Mouse (Mus musculus) MEL (cell line): ENCODE data around the gene Ptges3l. TPM values are rescaled to one million over a fixed set of nuclear protein-coding genes. Genes with fewer than 3 reads are reported as not detected.
A peak's percentile ranks its signal among the peaks of the same experiment; 100 is the strongest.

Experiments
- DNase-seq: peaks from one replicate; pipeline ENCODE4 v3.0.0; 2011; ENCODE audit warnings: low read depth, low spot score
- H3K27ac ChIP-seq: 2 replicates; pipeline ENCODE4 v1.5.1; 2012; ENCODE audit warnings: low read depth, mild to moderate bottlenecking, control low read depth, low read length, moderate library complexity; ENCODE audit not compliant: control insufficient read depth
- H3K27me3 ChIP-seq, 2 experiments: fragments of 150-350 bp in 1 of 2; sonication (generic) in 1 of 2; 2 replicates each; pipeline ENCODE4 v1.6.1; 2012; ENCODE audit warnings: low read length in 2 of 2, mild to moderate bottlenecking in 2 of 2, improper control_type of control experiment in 1 of 2, moderate library complexity in 1 of 2; ENCODE audit not compliant: insufficient read depth in 2 of 2, control insufficient read depth in 1 of 2
- H3K36me3 ChIP-seq, 2 experiments: 2 replicates each; pipeline ENCODE4 v1.6.1; 2012 to 2014; ENCODE audit warnings: low read length in 2 of 2, improper control_type of control experiment in 1 of 2, inconsistent platforms in 1 of 2, mild to moderate bottlenecking in 1 of 2; ENCODE audit not compliant: insufficient read depth in 2 of 2, control insufficient read depth in 1 of 2
- H3K4me1 ChIP-seq, 2 experiments: fragments of 150-350 bp in 1 of 2; sonication (generic) in 1 of 2; 2 replicates each; pipeline ENCODE4 v1.6.1; 2012; ENCODE audit warnings: low read length in 2 of 2, improper control_type of control experiment in 1 of 2, mild to moderate bottlenecking in 1 of 2; ENCODE audit not compliant: insufficient read depth in 2 of 2, control insufficient read depth in 1 of 2
- H3K4me3 ChIP-seq, 2 experiments: fragments of 150-350 bp in 1 of 2; sonication (generic) in 1 of 2; 2 replicates each; pipeline ENCODE4 v1.5.1; 2012; ENCODE audit warnings: low read depth in 2 of 2, low read length in 2 of 2, mild to moderate bottlenecking in 2 of 2, moderate library complexity in 2 of 2, control low read depth in 1 of 2, improper control_type of control experiment in 1 of 2; ENCODE audit not compliant: control insufficient read depth in 1 of 2, insufficient read depth in 1 of 2
- H3K79me2 ChIP-seq: 2 replicates; pipeline ENCODE4 v1.6.1; 2012; ENCODE audit warnings: mild to moderate bottlenecking, low read length, moderate library complexity; ENCODE audit not compliant: control insufficient read depth, poor library complexity, insufficient read depth
- H3K9ac ChIP-seq: 2 replicates; pipeline ENCODE4 v1.6.1; 2012; ENCODE audit warnings: low read depth, mild to moderate bottlenecking, control low read depth, low read length, moderate library complexity; ENCODE audit not compliant: control insufficient read depth, poor library complexity, severe bottlenecking
- H3K9me3 ChIP-seq: fragments of 150-350 bp; sonication (generic); replicated peaks from 2 replicates; pipeline ENCODE4 v1.6.1; 2012; ENCODE audit warnings: mild to moderate bottlenecking, low read length, improper control_type of control experiment, moderate library complexity; ENCODE audit not compliant: insufficient read depth
- BHLHE40 ChIP-seq: IDR thresholded peaks from 2 replicates; pipeline ENCODE4 v1.6.1; 2012; ENCODE audit warnings: low read depth, mild to moderate bottlenecking, inconsistent platforms, low read length, improper control_type of control experiment, borderline replicate concordance
- CHD1 ChIP-seq: IDR thresholded peaks from 2 replicates; pipeline ENCODE4 v1.6.1; 2012; ENCODE audit warnings: low read depth, mild to moderate bottlenecking, inconsistent platforms, low read length, improper control_type of control experiment
- CTCF ChIP-seq, 3 experiments: IDR thresholded peaks in 2 of 3; conservative IDR thresholded peaks in 1 of 3; 2 replicates each; pipeline ENCODE4 v1.5.1; 2011 to 2012; ENCODE audit warnings: low read length in 3 of 3, low read depth in 2 of 3, mild to moderate bottlenecking in 2 of 3, improper control_type of control experiment in 1 of 3, inconsistent platforms in 1 of 3, mixed read lengths in 1 of 3, moderate library complexity in 1 of 3; ENCODE audit not compliant: control insufficient read depth in 1 of 3, insufficient read depth in 1 of 3, poor library complexity in 1 of 3, severe bottlenecking in 1 of 3
- E2F4 ChIP-seq: IDR thresholded peaks from 2 replicates; pipeline ENCODE4 v1.6.1; 2011; ENCODE audit warnings: low read depth, low read length, improper control_type of control experiment, borderline replicate concordance
- ELF1 ChIP-seq: IDR thresholded peaks from 2 replicates; pipeline ENCODE4 v1.6.1; 2014; ENCODE audit warnings: low read depth, mild to moderate bottlenecking, inconsistent platforms, low read length, improper control_type of control experiment, moderate library complexity
- ETS1 ChIP-seq: IDR thresholded peaks from 2 replicates; pipeline ENCODE4 v1.6.1; 2012; ENCODE audit warnings: low read depth, mild to moderate bottlenecking, inconsistent platforms, low read length, improper control_type of control experiment, moderate library complexity
- HCFC1 ChIP-seq: IDR thresholded peaks from 2 replicates; pipeline ENCODE4 v1.6.1; 2012; ENCODE audit warnings: low read depth, mild to moderate bottlenecking, inconsistent platforms, low read length, improper control_type of control experiment, moderate library complexity
- JUND ChIP-seq: IDR thresholded peaks from 2 replicates; pipeline ENCODE4 v1.6.1; 2011; ENCODE audit warnings: low read depth, mild to moderate bottlenecking, improper control_type of control experiment, low read length
- MAFK ChIP-seq: IDR thresholded peaks from 2 replicates; pipeline ENCODE4 v1.6.1; 2011; ENCODE audit warnings: low read depth, mild to moderate bottlenecking, low read length, improper control_type of control experiment, borderline replicate concordance
- MAX ChIP-seq: IDR thresholded peaks from 2 replicates; pipeline ENCODE4 v1.6.1; 2011; ENCODE audit warnings: low read length, improper control_type of control experiment
- MAZ ChIP-seq: IDR thresholded peaks from 2 replicates; pipeline ENCODE4 v1.6.1; 2012; ENCODE audit warnings: low read depth, mild to moderate bottlenecking, inconsistent platforms, low read length, improper control_type of control experiment
- MEF2A ChIP-seq: IDR thresholded peaks from 2 replicates; pipeline ENCODE4 v1.6.1; 2014; ENCODE audit warnings: low read depth, mild to moderate bottlenecking, inconsistent platforms, low read length, improper control_type of control experiment; ENCODE audit not compliant: poor library complexity, insufficient replicate concordance, severe bottlenecking; ENCODE audit errors: extremely low read depth
- MXI1 ChIP-seq: IDR thresholded peaks from 2 replicates; pipeline ENCODE4 v1.6.1; 2011; ENCODE audit warnings: mild to moderate bottlenecking, low read depth, low read length, improper control_type of control experiment
- MYC ChIP-seq: IDR thresholded peaks from 2 replicates; pipeline ENCODE4 v1.6.1; 2011; ENCODE audit warnings: low read depth, mild to moderate bottlenecking, low read length, improper control_type of control experiment, moderate library complexity
- NELFE ChIP-seq: IDR thresholded peaks from 2 replicates; pipeline ENCODE4 v1.6.1; 2011; ENCODE audit warnings: low read depth, low read length, improper control_type of control experiment
- NRF1 ChIP-seq: IDR thresholded peaks from 2 replicates; pipeline ENCODE4 v1.6.1; 2014; ENCODE audit warnings: low read depth, mild to moderate bottlenecking, inconsistent platforms, low read length, improper control_type of control experiment, moderate library complexity; ENCODE audit not compliant: poor library complexity, insufficient read depth, severe bottlenecking
- POLR2A ChIP-seq, 2 experiments: IDR thresholded peaks; 2 replicates each; pipeline ENCODE4 v1.6.1; 2011 to 2012; ENCODE audit warnings: low read length in 2 of 2, mild to moderate bottlenecking in 2 of 2, control low read depth in 1 of 2, improper control_type of control experiment in 1 of 2, low read depth in 1 of 2, moderate library complexity in 1 of 2; ENCODE audit not compliant: control insufficient read depth in 1 of 2, insufficient read depth in 1 of 2, poor library complexity in 1 of 2
- POLR2AphosphoS2 ChIP-seq: IDR thresholded peaks from 2 replicates; pipeline ENCODE4 v1.6.1; 2011; ENCODE audit warnings: low read length, improper control_type of control experiment
- POLR2AphosphoS5 ChIP-seq: IDR thresholded peaks from 2 replicates; pipeline ENCODE4 v1.6.1; 2012; ENCODE audit warnings: low read depth, borderline replicate concordance, mild to moderate bottlenecking, inconsistent platforms, low read length, moderate library complexity, mixed read lengths
- RCOR1 ChIP-seq: IDR thresholded peaks from 2 replicates; pipeline ENCODE4 v1.6.1; 2012; ENCODE audit warnings: low read depth, mild to moderate bottlenecking, inconsistent platforms, low read length, improper control_type of control experiment
- SIN3A ChIP-seq: IDR thresholded peaks from 2 replicates; pipeline ENCODE4 v1.6.1; 2012; ENCODE audit warnings: low read length, improper control_type of control experiment, inconsistent platforms
- TBP ChIP-seq: IDR thresholded peaks from 2 replicates; pipeline ENCODE4 v1.8.0; 2011; ENCODE audit warnings: low read depth, low read length, improper control_type of control experiment
- TCF12 ChIP-seq: IDR thresholded peaks from 2 replicates; pipeline ENCODE4 v1.6.1; 2014; ENCODE audit warnings: low read depth, mild to moderate bottlenecking, inconsistent platforms, low read length, improper control_type of control experiment, moderate library complexity
- UBTF ChIP-seq: IDR thresholded peaks from 2 replicates; pipeline ENCODE4 v1.6.1; 2012; ENCODE audit warnings: low read depth, mild to moderate bottlenecking, inconsistent platforms, low read length, improper control_type of control experiment, moderate library complexity, borderline replicate concordance; ENCODE audit not compliant: insufficient read depth
- USF1 ChIP-seq: IDR thresholded peaks from 2 replicates; pipeline ENCODE4 v1.6.1; 2014; ENCODE audit warnings: low read depth, mild to moderate bottlenecking, inconsistent platforms, low read length, improper control_type of control experiment, moderate library complexity
- USF2 ChIP-seq, 2 experiments: IDR thresholded peaks; 2 replicates each; pipeline ENCODE4 v1.6.1; 2011 to 2012; ENCODE audit warnings: improper control_type of control experiment in 2 of 2, low read length in 2 of 2, borderline replicate concordance in 1 of 2, inconsistent platforms in 1 of 2, low read depth in 1 of 2, mild to moderate bottlenecking in 1 of 2; ENCODE audit not compliant: insufficient read depth in 1 of 2
- ZKSCAN1 ChIP-seq: IDR thresholded peaks from 2 replicates; pipeline ENCODE4 v1.6.1; 2012; ENCODE audit warnings: low read depth, mild to moderate bottlenecking, inconsistent platforms, low read length, improper control_type of control experiment, moderate library complexity
- ZMIZ1 ChIP-seq: IDR thresholded peaks from 2 replicates; pipeline ENCODE4 v1.6.1; 2012; ENCODE audit warnings: low read depth, mild to moderate bottlenecking, inconsistent platforms, low read length, improper control_type of control experiment, moderate library complexity
- polyA plus RNA-seq, 2 experiments: library from polyadenylated mRNA; stranded (reverse) in 1 of 2; unstranded in 1 of 2; fragments of >175 nt in 1 of 2; fragments of >200 nt in 1 of 2; gene quantifications; 2 replicates each; pipeline versions ENCODE4 v1.2.1 to v1.2.4; 2012; ENCODE audit warnings: low replicate concordance in 2 of 2, low read depth in 1 of 2; ENCODE audit not compliant: insufficient read length in 2 of 2, insufficient read depth in 1 of 2, missing spikeins in 1 of 2
- total RNA-seq: library from RNA; depleted of rRNA; stranded (reverse); fragments of 300-350 nt; gene quantifications from 2 replicates; pipeline ENCODE4 v1.2.3, GENCODE M21; 2012; rRNA removed

Gene Ptges3l
- 1.4 and 1.6 TPM in 2 replicates for total RNA-seq
- polyA plus RNA-seq = 1 to 10 TPM in 1 of 2 experiments, not detected in 1; 2.3 TPM

DNA sequence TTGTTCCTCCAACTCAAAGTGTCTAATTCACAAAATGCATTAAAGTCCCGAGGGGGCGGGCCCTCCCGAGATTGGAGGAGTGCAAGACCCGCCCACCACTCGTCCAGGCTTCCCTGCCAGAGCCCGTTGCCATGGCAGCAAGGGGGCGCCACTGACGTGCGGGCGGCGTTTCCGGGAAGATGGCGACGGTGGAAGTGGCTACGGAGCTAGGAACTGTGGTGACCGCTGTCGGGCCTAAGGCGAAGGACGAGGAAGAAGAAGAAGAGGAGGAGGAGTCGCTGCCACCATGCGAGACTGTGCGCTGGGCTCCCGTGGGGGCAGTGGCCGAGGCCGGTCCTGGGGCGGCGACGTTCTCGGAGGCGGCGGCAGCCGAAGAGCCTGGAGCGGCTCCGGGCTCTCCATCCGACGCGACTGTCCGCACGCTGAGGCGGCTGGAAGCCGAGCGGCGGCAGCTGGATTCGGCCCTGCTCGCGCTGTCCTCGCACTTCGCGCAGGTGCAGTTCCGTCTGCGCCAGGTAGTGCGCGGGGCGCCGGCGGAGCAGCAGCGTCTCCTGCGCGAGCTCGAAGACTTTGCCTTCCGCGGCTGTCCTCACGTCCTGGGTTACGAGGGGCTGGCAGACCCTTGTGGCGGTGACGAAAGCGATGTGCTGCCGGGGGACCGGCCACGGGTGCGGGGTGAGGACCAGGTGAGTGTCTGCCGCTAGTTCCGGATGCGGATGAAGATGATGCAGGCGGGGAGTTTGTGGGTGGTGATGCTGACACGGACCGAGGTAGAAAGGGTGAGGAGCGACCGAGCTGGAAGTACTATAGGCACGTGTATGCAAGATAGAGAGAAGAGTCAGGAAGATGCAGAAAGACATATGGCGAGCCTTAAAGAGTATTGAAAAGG is at the start of gene Ptges3l, which contains the start of gene Rundc1:
TSS of gene Ptges3l (minus strand) at position 409 of the 889 bp plus-strand sequence.
TSS of gene Rundc1 (plus strand) at position 161 of the 889 bp plus-strand sequence.
- TF ChIP-seq MEF2A (no peak), NELFE (peak; percentile 76), POLR2AphosphoS2 (0 out of 2 replicates have a peak, but pooled peaks have one; percentile 9), POLR2AphosphoS5 (no peak), MAZ (peak; percentile 52; the same call in 1 of the 2 replicates), NRF1 (peak; percentile 53), SIN3A (peak; percentile 98), USF1 (0 out of 2 replicates have a peak, but pooled peaks have one; percentile 20), UBTF (peak; percentile 31; the same call in 1 of the 2 replicates), ELF1 (peak; percentile 98), ZKSCAN1 (no peak), RCOR1 (peak; percentile 65), ZMIZ1 (no peak), E2F4 (no peak), ETS1 (peak; percentile 57; the same call in 1 of the 2 replicates), MAX (peak; percentile 57), CHD1 (peak; percentile 92; the same call in 1 of the 2 replicates), HCFC1 (peak; percentile 85), MYC (peak; percentile 67; the same call in 1 of the 2 replicates), POLR2A (IDR thresholded peaks at IDR 0.05; ENCODE audit: control insufficient read depth in 1 of 2, insufficient read depth in 1 of 2, low read depth in 1 of 2, low read length in 2 of 2, poor library complexity in 1 of 2) (peak; percentile 64 to 76; a peak in 2 of 4 replicates), TBP (peak; percentile 27; the same call in 1 of the 2 replicates), USF2 (IDR thresholded peaks at IDR 0.05; ENCODE audit: borderline replicate concordance in 1 of 2, insufficient read depth in 1 of 2, low read depth in 1 of 2, low read length in 2 of 2) (no peak), CTCF (IDR thresholded peaks at IDR 0.05 in 2 of 3, conservative IDR thresholded peaks at IDR 0.05 in 1 of 3; ENCODE audit: control insufficient read depth in 1 of 3, insufficient read depth in 1 of 3, low read depth in 2 of 3, low read length in 3 of 3, poor library complexity in 1 of 3, severe bottlenecking in 1 of 3) (peak in 2 of 3 experiments; percentile 31 to 42; a peak in 4 of 6 replicates), TCF12 (peak; percentile 71), MAFK (no peak), MXI1 (peak; percentile 95), JUND (no peak), BHLHE40 (peak; percentile 6; the same call in 1 of the 2 replicates)
- Histone ChIP-seq H3K27me3 (no peaks in the 10 kb centered on the region), H3K79me2 (peaks cover 20% of the 10 kb centered on the region), H3K4me1 (peaks cover 8 to 20% of the 10 kb centered on the region in 2 experiments), H3K36me3 (peaks cover 3 to 16% of the 10 kb centered on the region in 2 experiments), H3K4me3 (peak within 1 kb of the TSS; percentile 85 to 91), H3K27ac (peak within 1 kb of the TSS; percentile 59), H3K9ac (peak within 1 kb of the TSS; percentile 85), H3K9me3 (no peaks in the 10 kb centered on the region)
- peak; percentile 99 for DNase-seq
